Mouse (Mus musculus) liver, postnatal 0 days (tissue): ENCODE measurements around the gene Arhgap35. TPM values are rescaled to one million over a fixed set of nuclear protein-coding genes. Genes with fewer than 3 reads are reported as not detected.

Source experiments
- ATAC-seq: fragments of 200-750 bp; cut with Nextera tagmentation; 2 replicates; pipeline ENCODE4 v1.8.0; 2017; ENCODE audit warnings: mild to moderate bottlenecking, moderate library complexity
- DNase-seq: peaks from one replicate; pipeline ENCODE4 v3.0.0-alpha.2; 2016
- H3K27ac ChIP-seq: fragments of 300-500 bp; sonication (generic); 2 replicates; pipeline ENCODE4 v1.5.1; 2014; ENCODE audit warnings: antibody characterized with exemption, moderate library complexity, mild to moderate bottlenecking, low read depth
- H3K27me3 ChIP-seq: fragments of 300-500 bp; sonication (generic); 2 replicates; pipeline ENCODE4 v1.6.1; 2014; ENCODE audit warnings: low read length, control low read depth, mixed read lengths; ENCODE audit not compliant: insufficient read depth
- H3K36me3 ChIP-seq: fragments of 300-500 bp; sonication (generic); replicated peaks from 2 replicates; pipeline ENCODE4 v1.6.1; 2014; ENCODE audit warnings: mild to moderate bottlenecking, control low read depth, low read length, moderate library complexity, mixed read lengths; ENCODE audit not compliant: insufficient read depth
- H3K4me1 ChIP-seq: fragments of 300-500 bp; sonication (generic); 2 replicates; pipeline ENCODE4 v1.6.1; 2014; ENCODE audit warnings: antibody characterized with exemption, mild to moderate bottlenecking, control low read depth; ENCODE audit not compliant: insufficient read depth
- H3K4me2 ChIP-seq: fragments of 300-500 bp; sonication (generic); 2 replicates; pipeline ENCODE4 v1.6.1; 2014; ENCODE audit warnings: low read depth, mild to moderate bottlenecking, low read length, moderate library complexity, mixed read lengths
- H3K4me3 ChIP-seq: fragments of 300-500 bp; sonication (generic); 2 replicates; pipeline ENCODE4 v1.5.1; 2014; ENCODE audit warnings: low read depth, low read length
- H3K9ac ChIP-seq: fragments of 300-500 bp; sonication (generic); replicated peaks from 2 replicates; pipeline ENCODE4 v1.6.1; 2014; ENCODE audit warnings: mild to moderate bottlenecking, moderate library complexity
- H3K9me3 ChIP-seq: fragments of 300-500 bp; sonication (generic); 2 replicates; pipeline ENCODE4 v1.6.1; 2016; ENCODE audit warnings: mild to moderate bottlenecking, control low read depth, low read length, mixed read lengths
- CTCF ChIP-seq: sonication (generic); IDR thresholded peaks from 2 replicates; pipeline ENCODE4 v1.5.1; 2016; ENCODE audit warnings: antibody characterized with exemption, low read depth
- EP300 ChIP-seq: IDR thresholded peaks from 2 replicates; pipeline ENCODE4 v1.6.1; 2016; ENCODE audit warnings: antibody characterized with exemption, low read depth, mild to moderate bottlenecking
- WGBS: fragments of 180-500 bp; shearing (Covaris S2); extraction: QIAGEN DNeasy Blood & Tissue Kit; methylation state at CpG from one replicate; pipeline ENCODE4 v1.1.7; 2014; ENCODE audit not compliant: insufficient replicate concordance; 5-methylcytosine and 5-hydroxymethylcytosine counted together
- polyA plus RNA-seq: library from polyadenylated mRNA; unstranded; fragments of >200 nt; fragmentation: Nextera tagmentation; extraction: Ambion mirVana; gene quantifications from 2 replicates; pipeline ENCODE4 v1.2.1, GENCODE M21; 2015

Gene Arhgap35
- polyA plus RNA-seq, 1 experiment from 2014 or later = 2.7 TPM

DNA sequence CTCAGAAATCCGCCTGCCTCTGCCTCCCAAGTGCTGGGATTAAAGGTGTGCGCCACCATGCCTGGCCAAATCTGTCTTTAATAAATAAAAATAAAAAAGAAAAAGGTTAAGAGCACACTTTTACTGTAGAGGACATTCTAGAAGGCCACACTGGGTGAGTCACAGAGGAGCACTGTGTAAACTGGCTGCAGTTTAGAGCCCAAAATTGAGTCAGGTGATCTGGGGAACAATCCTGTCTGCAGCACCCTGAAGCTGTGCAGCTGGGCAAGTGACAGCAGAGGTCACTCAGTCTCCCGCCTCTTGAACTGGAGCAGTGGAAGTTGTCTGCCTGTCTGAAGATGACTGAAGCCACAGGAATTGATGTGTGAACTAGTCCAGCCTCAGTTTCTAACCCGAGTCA lies 113.2 kb downstream of the Arhgap35 start:
- H3K27ac ChIP-seq = no peak overlapping the region
- H3K9ac ChIP-seq = no peak overlapping the region
- ATAC-seq (no peak), DNase-seq (no peak)
- 80% methylated on average over 4 of the region's 4 CpGs for WGBS
- H3K27me3 ChIP-seq = no peaks in the 10 kb centered on the region
- TF ChIP-seq EP300 = no peak
- no peak for TF ChIP-seq CTCF
- H3K4me1 ChIP-seq = peaks cover 18% of the 10 kb centered on the region
- no peaks in the 10 kb centered on the region for H3K9me3 ChIP-seq
- no peak overlapping the region for H3K4me2 ChIP-seq
- peaks cover 28% of the 10 kb centered on the region for H3K36me3 ChIP-seq
- no peak overlapping the region for H3K4me3 ChIP-seq

DNA sequence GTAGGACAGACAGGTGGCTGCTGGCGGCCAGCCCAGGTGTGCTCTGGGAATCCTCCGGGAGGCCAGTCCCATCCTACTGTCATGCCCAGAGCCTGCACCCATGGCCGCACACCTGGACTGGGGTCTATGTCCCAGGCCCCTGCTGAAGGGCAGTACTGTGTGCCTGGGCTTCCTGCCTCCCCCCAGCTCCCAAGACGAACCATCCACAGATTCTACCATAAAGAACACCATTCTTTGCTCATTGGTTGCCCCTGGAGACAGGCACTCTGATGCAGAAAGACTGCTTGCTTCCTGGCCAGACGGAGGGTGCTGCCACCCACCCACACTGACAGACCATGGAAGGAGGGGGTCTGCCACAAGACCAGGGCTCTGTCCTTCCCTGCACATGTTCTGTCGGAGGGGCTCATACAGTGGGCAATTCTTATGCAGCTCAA lies 115.1 kb downstream of the Arhgap35 start:
- Histone ChIP-seq H3K9ac (no peak overlapping the region), H3K27me3 (no peaks in the 10 kb centered on the region), H3K4me2 (no peak overlapping the region), H3K4me1 (peaks cover 12% of the 10 kb centered on the region), H3K4me3 (no peak overlapping the region), H3K27ac (no peak overlapping the region), H3K9me3 (no peaks in the 10 kb centered on the region), H3K36me3 (peaks cover 27% of the 10 kb centered on the region)
- WGBS = 88% methylated on average over 6 of the region's 6 CpGs
- DNase-seq = no peak
- TF ChIP-seq CTCF (no peak), EP300 (no peak)
- no peak for ATAC-seq

GRCm38 (mm10) chr7:16496260-16496659 lies 118.5 kb downstream of the Arhgap35 start:
- no peak for DNase-seq
- no peak overlapping the region for H3K4me3 ChIP-seq
- peaks cover 19% of the 10 kb centered on the region for H3K36me3 ChIP-seq
- WGBS = 85% methylated on average over 3 of the region's 3 CpGs
- H3K9me3 ChIP-seq = no peaks in the 10 kb centered on the region
- H3K4me2 ChIP-seq = no peak overlapping the region
- H3K4me1 ChIP-seq = no peaks in the 10 kb centered on the region
- no peak for TF ChIP-seq CTCF
- no peak for TF ChIP-seq EP300
- H3K27me3 ChIP-seq = no peaks in the 10 kb centered on the region
- no peak overlapping the region for H3K27ac ChIP-seq
- no peak overlapping the region for H3K9ac ChIP-seq
- ATAC-seq = no peak

DNA sequence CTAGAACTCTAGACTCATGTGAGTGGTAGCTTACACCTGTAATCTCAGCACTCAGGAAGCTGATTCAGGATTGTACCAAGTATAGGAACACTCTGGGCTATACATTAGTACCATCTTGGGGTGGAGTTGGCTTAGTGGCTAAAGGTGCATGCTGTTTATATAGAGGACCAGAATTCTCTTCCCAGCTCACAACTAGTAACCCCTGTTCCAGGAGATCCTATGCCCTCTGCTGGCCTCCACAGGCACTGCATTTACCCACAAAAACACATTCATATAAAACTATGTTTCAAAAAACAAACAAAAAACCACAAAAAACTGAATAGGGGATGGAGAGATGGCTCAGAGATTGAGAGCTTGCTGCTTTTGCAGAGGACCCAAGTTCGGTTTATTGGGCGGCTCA lies 121.4 kb downstream of the Arhgap35 start:
- DNase-seq (peak; percentile 48), ATAC-seq (no peak)
- TF ChIP-seq CTCF = peak; percentile 71
- no peak for TF ChIP-seq EP300
- Histone ChIP-seq H3K4me3 (no peak overlapping the region), H3K27me3 (no peaks in the 10 kb centered on the region), H3K4me1 (no peaks in the 10 kb centered on the region), H3K27ac (no peak overlapping the region), H3K9ac (no peak overlapping the region), H3K9me3 (no peaks in the 10 kb centered on the region), H3K4me2 (no peak overlapping the region), H3K36me3 (peaks cover 18% of the 10 kb centered on the region)
- 41% methylated on average over 2 of the region's 2 CpGs for WGBS

DNA sequence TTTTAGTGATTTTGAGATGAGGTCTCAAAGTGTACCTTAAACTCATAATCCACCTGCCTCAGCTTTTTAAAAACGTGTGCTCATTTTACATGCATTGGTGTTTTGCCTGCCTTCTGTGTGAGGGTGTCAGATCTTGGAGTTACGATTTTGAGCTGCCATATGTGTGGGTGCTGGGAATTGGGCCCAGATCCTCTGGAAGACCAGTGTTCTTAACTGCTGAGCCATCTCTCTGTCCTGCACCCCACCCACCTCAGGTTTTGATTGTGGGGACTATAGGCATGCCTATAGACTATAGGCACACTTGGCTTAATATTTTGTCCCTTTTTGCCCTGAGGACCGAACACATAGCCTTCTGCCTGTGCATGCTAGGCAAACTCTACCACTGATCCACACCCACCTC lies 122.6 kb downstream of the Arhgap35 start:
- no peak for DNase-seq
- TF ChIP-seq CTCF (no peak), EP300 (no peak)
- H3K9ac ChIP-seq = no peak overlapping the region
- WGBS = 61% methylated on average over 3 of the region's 3 CpGs
- no peak overlapping the region for H3K27ac ChIP-seq
- no peak for ATAC-seq
- no peak overlapping the region for H3K4me3 ChIP-seq
- H3K4me1 ChIP-seq = no peaks in the 10 kb centered on the region
- no peaks in the 10 kb centered on the region for H3K9me3 ChIP-seq
- H3K36me3 ChIP-seq = peaks cover 8% of the 10 kb centered on the region
- no peak overlapping the region for H3K4me2 ChIP-seq
- H3K27me3 ChIP-seq = no peaks in the 10 kb centered on the region

- no peak overlapping the region for H3K4me3 ChIP-seq
- no peak overlapping the region for H3K4me2 ChIP-seq
- no peaks in the 10 kb centered on the region for H3K27me3 ChIP-seq
- DNase-seq = peak; percentile 80
- no peak overlapping the region for H3K27ac ChIP-seq
- 44% methylated on average over 3 of the region's 3 CpGs for WGBS
- no peaks in the 10 kb centered on the region for H3K9me3 ChIP-seq
- H3K36me3 ChIP-seq = peaks cover 4% of the 10 kb centered on the region
- H3K4me1 ChIP-seq = no peaks in the 10 kb centered on the region
- TF ChIP-seq EP300 (no peak), CTCF (peak; percentile 99)
- peak; percentile 68 for ATAC-seq
- H3K9ac ChIP-seq = no peak overlapping the region
These were observed 123.0 kb downstream of the Arhgap35 start for GRCm38 (mm10) chr7:16491759-16492158.

DNA sequence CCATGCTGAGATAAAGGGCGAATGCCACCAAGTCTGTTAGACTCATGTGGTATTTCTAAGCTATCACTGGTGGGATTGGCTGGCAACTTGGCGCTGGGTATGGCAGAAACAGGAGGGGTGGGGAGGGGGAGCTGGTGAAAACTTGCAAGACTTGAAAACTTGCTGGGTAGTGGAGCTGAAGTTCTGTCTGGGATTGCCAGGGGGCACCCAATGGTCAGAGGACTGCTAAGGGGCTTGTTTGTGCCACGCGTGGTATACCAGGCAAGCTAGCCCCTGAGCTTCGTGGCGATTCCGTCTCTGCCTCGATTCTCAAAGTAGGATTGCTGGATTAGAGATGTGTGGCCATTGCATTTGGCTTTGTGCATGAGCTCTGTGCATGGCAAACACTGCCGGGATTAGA lies 124.8 kb downstream of the Arhgap35 start:
- no peaks in the 10 kb centered on the region for H3K27me3 ChIP-seq
- no peaks in the 10 kb centered on the region for H3K9me3 ChIP-seq
- no peaks in the 10 kb centered on the region for H3K36me3 ChIP-seq
- no peak for ATAC-seq
- no peak overlapping the region for H3K9ac ChIP-seq
- WGBS = 88% methylated on average over 9 of the region's 9 CpGs
- no peak overlapping the region for H3K4me2 ChIP-seq
- H3K4me3 ChIP-seq = no peak overlapping the region
- H3K4me1 ChIP-seq = no peaks in the 10 kb centered on the region
- TF ChIP-seq CTCF (no peak), EP300 (no peak)
- H3K27ac ChIP-seq = no peak overlapping the region
- peak; percentile 8 for DNase-seq
